Mouse (Mus musculus) liver, embryonic 14.5 days (tissue): ENCODE measurements around the gene Fam219a. TPM values are rescaled to one million over a fixed set of nuclear protein-coding genes. Genes with fewer than 3 reads are reported as not detected.

ENCODE experiments used
- ATAC-seq: fragments of 200-750 bp; cut with Nextera tagmentation; 2 replicates; pipeline ENCODE4 v1.8.0; 2017; ENCODE audit warnings: moderate number of reproducible peaks, mild to moderate bottlenecking, moderate library complexity; ENCODE audit not compliant: insufficient read depth
- DNase-seq, 3 experiments: peaks; one replicate each; pipeline ENCODE4 v3.0.0-alpha.2; 2012 to 2013; ENCODE audit warnings: low read depth in 3 of 3, low spot score in 3 of 3
- H3K27ac ChIP-seq: fragments of 300-500 bp; sonication (generic); 2 replicates; pipeline ENCODE4 v1.5.1; 2014; ENCODE audit warnings: moderate library complexity, mild to moderate bottlenecking, control low read depth, inconsistent platforms
- H3K27me3 ChIP-seq: fragments of 300-500 bp; sonication (generic); 2 replicates; pipeline ENCODE4 v1.6.1; 2014; ENCODE audit warnings: mild to moderate bottlenecking, low read length, moderate library complexity; ENCODE audit not compliant: control insufficient read depth, insufficient read depth
- H3K36me3 ChIP-seq: fragments of 300-500 bp; sonication (generic); replicated peaks from 2 replicates; pipeline ENCODE4 v1.6.1; 2014; ENCODE audit warnings: low read depth; ENCODE audit not compliant: control insufficient read depth, insufficient read depth
- H3K4me1 ChIP-seq, 2 experiments: fragments of 200-500 bp in 1 of 2; fragments of 300-500 bp in 1 of 2; sonication (generic) in 1 of 2; replicated peaks; 2 replicates each; pipeline ENCODE4 v1.6.1; 2012 to 2014; ENCODE audit warnings: antibody characterized with exemption in 1 of 2, inconsistent platforms in 1 of 2, low read length in 1 of 2; ENCODE audit not compliant: control insufficient read depth in 2 of 2, insufficient read depth in 2 of 2
- H3K4me2 ChIP-seq: fragments of 300-500 bp; sonication (generic); 2 replicates; pipeline ENCODE4 v1.6.1; 2014; ENCODE audit warnings: low read depth, mild to moderate bottlenecking, control low read depth, moderate library complexity
- H3K4me3 ChIP-seq, 2 experiments: fragments of 200-500 bp in 1 of 2; fragments of 300-500 bp in 1 of 2; sonication (generic) in 1 of 2; 2 replicates each; pipeline ENCODE4 v1.5.1; 2012 to 2014; ENCODE audit warnings: low read depth in 2 of 2, low read length in 2 of 2, mild to moderate bottlenecking in 2 of 2, control low read depth in 1 of 2, inconsistent platforms in 1 of 2, moderate library complexity in 1 of 2; ENCODE audit not compliant: insufficient read depth in 1 of 2
- H3K9ac ChIP-seq: fragments of 300-500 bp; sonication (generic); replicated peaks from 2 replicates; pipeline ENCODE4 v1.6.1; 2014; ENCODE audit warnings: mild to moderate bottlenecking, control low read depth, moderate library complexity
- H3K9me3 ChIP-seq: fragments of 300-500 bp; sonication (generic); 2 replicates; pipeline ENCODE4 v1.6.1; 2016; ENCODE audit warnings: low read length, mixed read lengths; ENCODE audit not compliant: control insufficient read depth
- CTCF ChIP-seq: IDR thresholded peaks from 2 replicates; pipeline ENCODE4 v1.5.1; 2016; ENCODE audit warnings: antibody characterized with exemption, low read depth, control low read depth
- EP300 ChIP-seq: IDR thresholded peaks from 2 replicates; pipeline ENCODE4 v1.6.1; 2016; ENCODE audit warnings: antibody characterized with exemption, low read depth
- WGBS: fragments of 180-500 bp; shearing (Covaris S2); extraction: QIAGEN DNeasy Blood & Tissue Kit; methylation state at CpG from one replicate; pipeline ENCODE4 v1.1.7; 2014; ENCODE audit not compliant: insufficient replicate concordance; 5-methylcytosine and 5-hydroxymethylcytosine counted together
- polyA plus RNA-seq, 2 experiments: library from polyadenylated mRNA; depleted of rRNA in 1 of 2; stranded (reverse) in 1 of 2; unstranded in 1 of 2; fragments of >200 nt; fragmentation: Nextera tagmentation in 1 of 2; extraction: Ambion mirVana in 1 of 2; gene quantifications; 2 replicates each; pipeline versions ENCODE4 v1.2.1 to v1.2.3; 2012 to 2014

Fam219a gene
- polyA plus RNA-seq, 2 experiments = 0.38 to 1.8 TPM

- TF ChIP-seq CTCF (no peak), EP300 (no peak)
- ATAC-seq = no peak
- WGBS = 70% methylated on average over 11 of the region's 11 CpGs
Observed at GRCm38 (mm10) chr4:41553116-41553515, 16.2 kb downstream of the Fam219a start.

GRCm38 (mm10) chr4:41552529-41552928 lies 16.8 kb downstream of the Fam219a start:
- Histone ChIP-seq H3K36me3 (no peaks in the 10 kb centered on the region), H3K9me3 (no peaks in the 10 kb centered on the region), H3K9ac (no peak overlapping the region), H3K4me2 (no peak overlapping the region), H3K4me1 (peaks cover 0 to 1% of the 10 kb centered on the region in 2 experiments; a peak in 1 of 4 replicates), H3K27me3 (no peaks in the 10 kb centered on the region), H3K4me3 (no peak overlapping the region), H3K27ac (no peak overlapping the region)
- no peak for ATAC-seq
- 24% methylated on average over 6 of the region's 6 CpGs for WGBS
- DNase-seq = peak; percentile 20 to 29 (median 24)
- TF ChIP-seq CTCF = peak; percentile 73
- no peak for TF ChIP-seq EP300

More at GRCm38 (mm10) chr4:41553116-41553515, 16.2 kb downstream of the Fam219a start:
- DNase-seq = no peak
- peaks cover 0 to 1% of the 10 kb centered on the region in 2 experiments; a peak in 1 of 4 replicates for H3K4me1 ChIP-seq
- no peaks in the 10 kb centered on the region for H3K36me3 ChIP-seq
- H3K27ac ChIP-seq = no peak overlapping the region
- H3K4me3 ChIP-seq = no peak overlapping the region
- H3K27me3 ChIP-seq = no peaks in the 10 kb centered on the region
- no peaks in the 10 kb centered on the region for H3K9me3 ChIP-seq
- H3K4me2 ChIP-seq = no peak overlapping the region
- no peak overlapping the region for H3K9ac ChIP-seq

- no peaks in the 10 kb centered on the region for H3K36me3 ChIP-seq
- no peak for TF ChIP-seq CTCF
- TF ChIP-seq EP300 = no peak
- DNase-seq = no peak
- no peak for ATAC-seq
- no peaks in the 10 kb centered on the region for H3K27me3 ChIP-seq
- H3K9me3 ChIP-seq = no peaks in the 10 kb centered on the region
- H3K27ac ChIP-seq = no peak overlapping the region
- no peak overlapping the region for H3K4me3 ChIP-seq
- no peak overlapping the region for H3K9ac ChIP-seq
- 50% methylated on average over 1 of the region's 1 CpGs for WGBS
- H3K4me1 ChIP-seq = no peaks in the 10 kb centered on the region
- H3K4me2 ChIP-seq = no peak overlapping the region
Observed at GRCm38 (mm10) chr4:41547086-41547485, 22.3 kb downstream of the Fam219a start.

- Histone ChIP-seq H3K4me1 (no peaks in the 10 kb centered on the region), H3K27me3 (no peaks in the 10 kb centered on the region), H3K9ac (no peak overlapping the region), H3K4me2 (no peak overlapping the region), H3K4me3 (no peak overlapping the region), H3K36me3 (no peaks in the 10 kb centered on the region), H3K9me3 (no peaks in the 10 kb centered on the region), H3K27ac (no peak overlapping the region)
- TF ChIP-seq EP300 (no peak), CTCF (no peak)
- no peak for DNase-seq
- WGBS = 17% methylated on average over 8 of the region's 8 CpGs
- ATAC-seq = no peak
Observed at GRCm38 (mm10) chr4:41545985-41546384, 23.4 kb downstream of the Fam219a start.

- H3K4me3 ChIP-seq = no peak overlapping the region
- no peak overlapping the region for H3K4me2 ChIP-seq
- H3K9me3 ChIP-seq = no peaks in the 10 kb centered on the region
- H3K4me1 ChIP-seq = no peaks in the 10 kb centered on the region
- TF ChIP-seq EP300 = no peak
- TF ChIP-seq CTCF = no peak
- ATAC-seq (no peak), DNase-seq (no peak)
- H3K27ac ChIP-seq = no peak overlapping the region
- H3K9ac ChIP-seq = no peak overlapping the region
- no peaks in the 10 kb centered on the region for H3K27me3 ChIP-seq
- WGBS = 62% methylated on average over 8 of the region's 8 CpGs
- no peaks in the 10 kb centered on the region for H3K36me3 ChIP-seq
Observed at GRCm38 (mm10) chr4:41542136-41542535, 27.2 kb downstream of the Fam219a start.
